Mouse (Mus musculus): Measurements from ENCODE around the gene Cyp2d12. TPM values are rescaled to one million over a fixed set of nuclear protein-coding genes. Genes with fewer than 3 reads are reported as not detected.
"Not testable (repeated sequence)": the region's sequence is repeated elsewhere in the genome, so short reads cannot be mapped to it uniquely, and the experiment has no call there.

Cyp2d12 gene
- not detected in 2 replicates for polyA plus RNA-seq (2011; ENCODE audit: insufficient read length, low read depth, missing spikeins)

- Histone ChIP-seq H3K4me3 (ENCODE audit: insufficient read depth, low read length) (no peak within 1 kb of the TSS), H3K27ac (ENCODE audit: insufficient read depth, low read length) (no peak within 1 kb of the TSS), H3K4me1 (ENCODE audit: control insufficient read depth, insufficient read depth, low read length) (no peaks in the 10 kb centered on the region)
- TF ChIP-seq CTCF (IDR thresholded peaks at IDR 0.05; ENCODE audit: borderline replicate concordance, insufficient read depth, low read length), result no peak
- no peak for TF ChIP-seq POLR2A (IDR thresholded peaks at IDR 0.05; ENCODE audit: low read depth, low read length)
Observed at GRCm38 (mm10) chr15:82554531-82555230, at the start of gene Cyp2d12. Gene Cyp2d12, plus strand, starts transcription at chr15:82555072.

- Histone ChIP-seq H3K4me3 (ENCODE audit: insufficient read depth, low read length) (no peak overlapping the region), H3K4me1 (ENCODE audit: control insufficient read depth, insufficient read depth, low read length) (no peaks in the 10 kb centered on the region), H3K27ac (ENCODE audit: insufficient read depth, low read length) (no peak overlapping the region)
- no peak for TF ChIP-seq POLR2A (IDR thresholded peaks at IDR 0.05; ENCODE audit: low read depth, low read length)
- no peak for TF ChIP-seq CTCF (IDR thresholded peaks at IDR 0.05; ENCODE audit: borderline replicate concordance, insufficient read depth, low read length)
Observed at GRCm38 (mm10) chr15:82506971-82507370, 47.9 kb upstream of the Cyp2d12 start.

DNA sequence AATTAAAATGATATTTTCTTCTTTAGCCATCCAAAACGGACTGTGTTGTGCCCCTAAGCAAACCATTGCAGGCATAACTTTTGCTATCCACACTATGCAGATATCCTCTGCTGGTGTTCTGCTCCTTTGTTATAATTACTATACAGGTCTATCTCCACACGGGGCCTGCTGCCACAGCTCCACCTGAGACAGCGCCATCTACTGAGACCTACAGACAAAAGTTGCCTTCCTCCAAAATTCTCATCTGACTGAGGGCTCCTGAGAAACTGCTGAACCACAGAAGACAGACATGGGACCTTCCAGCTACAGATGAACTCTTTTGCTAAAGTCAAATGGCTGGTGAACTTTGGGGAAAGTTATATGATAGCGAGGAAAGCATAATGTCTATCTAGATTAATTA is 47.1 kb upstream of the Cyp2d12 start:
- not testable (repeated sequence) for H3K4me3 ChIP-seq (ENCODE audit: insufficient read depth, low read length); H3K27ac ChIP-seq (ENCODE audit: insufficient read depth, low read length); H3K4me1 ChIP-seq (ENCODE audit: control insufficient read depth, insufficient read depth, low read length)

- not testable (repeated sequence) for H3K4me3 ChIP-seq (ENCODE audit: insufficient read depth, low read length); H3K27ac ChIP-seq (ENCODE audit: insufficient read depth, low read length); H3K4me1 ChIP-seq (ENCODE audit: control insufficient read depth, insufficient read depth, low read length)
Observed at GRCm38 (mm10) chr15:82509495-82509894, 45.4 kb upstream of the Cyp2d12 start.

GRCm38 (mm10) chr15:82510500-82510899 is 44.4 kb upstream of the Cyp2d12 start:
- not testable (repeated sequence) for H3K4me1 ChIP-seq (ENCODE audit: control insufficient read depth, insufficient read depth, low read length); H3K27ac ChIP-seq (ENCODE audit: insufficient read depth, low read length); H3K4me3 ChIP-seq (ENCODE audit: insufficient read depth, low read length)

DNA sequence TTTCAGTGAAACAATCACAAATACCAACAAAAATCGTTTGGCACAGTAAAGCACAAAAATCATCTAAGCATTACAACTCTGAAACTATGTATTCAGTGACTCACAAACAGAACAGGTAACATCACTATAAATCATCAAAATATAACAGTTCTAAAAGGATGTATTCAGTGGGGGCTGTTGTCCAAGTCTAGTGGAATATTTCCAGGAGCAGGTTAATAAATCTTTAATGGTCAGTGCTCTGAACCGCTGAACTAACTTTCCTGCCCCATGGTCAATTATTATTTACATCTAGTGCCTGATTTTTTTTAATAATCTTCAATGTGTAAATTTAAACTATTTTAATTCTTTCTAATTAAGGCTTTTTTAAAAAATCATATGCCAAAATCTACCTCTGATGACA is 42.8 kb upstream of the Cyp2d12 start:
- H3K4me3 ChIP-seq (ENCODE audit: insufficient read depth, low read length); H3K4me1 ChIP-seq (ENCODE audit: control insufficient read depth, insufficient read depth, low read length); H3K27ac ChIP-seq (ENCODE audit: insufficient read depth, low read length): not testable (repeated sequence)

- not testable (repeated sequence) for H3K4me1 ChIP-seq (ENCODE audit: control insufficient read depth, insufficient read depth, low read length); H3K4me3 ChIP-seq (ENCODE audit: insufficient read depth, low read length); H3K27ac ChIP-seq (ENCODE audit: insufficient read depth, low read length)
Observed at GRCm38 (mm10) chr15:82516174-82516573, 38.7 kb upstream of the Cyp2d12 start.

DNA sequence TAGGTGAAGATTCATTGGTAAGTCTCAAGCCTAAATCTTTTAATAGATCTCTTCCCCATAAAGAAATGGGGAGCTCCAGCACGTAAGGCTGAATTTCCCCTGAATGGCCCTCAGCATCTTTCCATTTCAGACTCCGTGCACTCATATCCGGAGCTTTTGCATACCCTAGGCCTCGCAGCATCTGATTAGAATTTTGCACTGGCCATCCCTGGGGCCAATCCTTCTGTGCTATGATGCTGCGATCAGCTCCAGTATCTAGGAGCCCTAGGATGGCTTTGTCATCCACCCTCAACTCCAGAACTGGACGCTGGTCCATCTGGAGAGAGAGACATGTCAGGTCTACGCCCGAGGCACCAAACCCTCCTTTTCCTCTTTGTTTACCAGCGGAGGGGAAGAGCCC is 27.5 kb upstream of the Cyp2d12 start:
- not testable (repeated sequence) for H3K4me3 ChIP-seq (ENCODE audit: insufficient read depth, low read length); H3K4me1 ChIP-seq (ENCODE audit: control insufficient read depth, insufficient read depth, low read length); H3K27ac ChIP-seq (ENCODE audit: insufficient read depth, low read length)

DNA sequence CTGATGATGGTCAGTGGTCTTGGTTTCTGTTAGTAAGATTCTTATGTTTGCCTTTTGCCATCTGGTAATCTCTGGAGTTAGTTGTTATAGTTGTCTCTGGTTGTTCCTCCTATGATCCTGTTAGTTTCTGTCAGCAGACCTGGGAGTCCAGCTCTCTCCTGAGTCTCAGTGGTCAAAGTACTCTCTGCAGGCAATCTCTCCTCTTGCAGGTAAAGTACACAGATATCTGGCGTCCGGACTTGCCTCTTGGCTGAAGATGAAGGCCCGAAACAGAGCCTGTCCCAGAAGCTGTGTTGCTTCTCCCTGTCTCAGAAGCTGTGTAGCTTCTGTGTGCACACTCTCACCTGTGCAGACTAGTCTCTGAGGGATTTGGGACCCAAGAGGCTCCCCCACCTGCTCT is 22.2 kb upstream of the Cyp2d12 start:
- not testable (repeated sequence) for H3K27ac ChIP-seq (ENCODE audit: insufficient read depth, low read length); H3K4me3 ChIP-seq (ENCODE audit: insufficient read depth, low read length); H3K4me1 ChIP-seq (ENCODE audit: control insufficient read depth, insufficient read depth, low read length)

GRCm38 (mm10) chr15:82542976-82543375 is 11.9 kb upstream of the Cyp2d12 start:
- H3K4me3 ChIP-seq (ENCODE audit: insufficient read depth, low read length); H3K4me1 ChIP-seq (ENCODE audit: control insufficient read depth, insufficient read depth, low read length); H3K27ac ChIP-seq (ENCODE audit: insufficient read depth, low read length): not testable (repeated sequence)

DNA sequence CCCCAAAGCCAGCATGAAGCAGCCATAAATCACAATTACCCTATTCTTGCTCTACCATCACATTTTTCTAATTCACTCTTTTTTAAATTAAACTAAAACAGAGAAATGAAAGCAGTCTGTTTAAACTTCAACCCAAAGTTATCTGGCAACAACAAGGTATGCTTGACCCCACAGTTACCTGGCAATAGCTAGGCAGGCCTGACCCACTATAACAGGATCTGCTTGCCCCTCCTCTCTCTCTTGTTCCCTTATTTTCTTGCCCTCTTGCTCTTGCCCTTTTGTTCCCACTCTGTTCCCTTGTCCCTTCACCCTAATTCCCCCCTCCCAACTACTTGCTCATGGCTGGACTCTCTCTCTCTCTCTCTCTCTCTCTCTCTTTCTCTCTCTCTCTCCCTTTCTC is 10.3 kb upstream of the Cyp2d12 start:
- not testable (repeated sequence) for H3K4me1 ChIP-seq (ENCODE audit: control insufficient read depth, insufficient read depth, low read length); H3K4me3 ChIP-seq (ENCODE audit: insufficient read depth, low read length)

DNA sequence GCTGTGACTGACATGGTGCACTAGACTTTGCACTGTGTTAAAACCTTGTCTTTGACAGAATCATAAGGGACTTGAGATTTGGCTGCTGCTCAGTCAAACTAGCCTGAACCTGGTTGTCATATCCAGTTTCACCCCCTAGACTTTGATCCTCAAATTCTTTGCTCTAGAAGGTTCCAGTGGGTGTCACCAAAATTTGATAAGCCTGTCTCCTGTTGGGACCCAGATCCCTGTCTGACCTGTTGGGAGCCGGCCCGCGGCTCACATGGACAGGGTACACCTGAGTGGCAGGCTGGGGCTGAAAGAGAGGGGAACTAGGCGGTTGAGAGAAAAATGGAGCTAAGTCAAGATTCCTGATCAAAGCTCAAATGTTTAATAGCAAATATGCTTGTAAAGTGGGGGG is 7.1 kb upstream of the Cyp2d12 start:
- not testable (repeated sequence) for H3K27ac ChIP-seq (ENCODE audit: insufficient read depth, low read length); H3K4me1 ChIP-seq (ENCODE audit: control insufficient read depth, insufficient read depth, low read length); H3K4me3 ChIP-seq (ENCODE audit: insufficient read depth, low read length)

More for the DNA sequence above, 10.3 kb upstream of the Cyp2d12 start:
- H3K27ac ChIP-seq (ENCODE audit: insufficient read depth, low read length), result not testable (repeated sequence)

GRCm38 (mm10) chr15:82553211-82553610 is 1.7 kb upstream of the Cyp2d12 start:
- not testable (repeated sequence) for H3K27ac ChIP-seq (ENCODE audit: insufficient read depth, low read length); H3K4me1 ChIP-seq (ENCODE audit: control insufficient read depth, insufficient read depth, low read length); H3K4me3 ChIP-seq (ENCODE audit: insufficient read depth, low read length)
